Mouse (Mus musculus) G1E (cell line): ENCODE results near the gene Nt5c3b. TPM values are rescaled to one million over a fixed set of nuclear protein-coding genes. Genes with fewer than 3 reads are reported as not detected.

Experiments
- ATAC-seq: 2 replicates; pipeline ENCODE4 v1.8.0; 2016; ENCODE audit warnings: mild to moderate bottlenecking; ENCODE audit not compliant: insufficient number of reproducible peaks, poor library complexity, low FRiP score, severe bottlenecking; ENCODE audit errors: extremely low read depth
- DNase-seq: peaks from one replicate; pipeline ENCODE4 v3.0.0; 2012; ENCODE audit warnings: low spot score
- H3K27me3 ChIP-seq: 2 replicates; pipeline ENCODE4 v1.6.1; 2012; ENCODE audit warnings: mild to moderate bottlenecking, low read length, inconsistent platforms; ENCODE audit not compliant: insufficient read depth
- H3K36me3 ChIP-seq: replicated peaks from 2 replicates; pipeline ENCODE3; 2012; ENCODE audit warnings: mild to moderate bottlenecking, inconsistent platforms
- H3K4me1 ChIP-seq: 2 replicates; pipeline ENCODE4 v1.6.1; 2012; ENCODE audit warnings: low read depth, low read length, inconsistent platforms, mixed read lengths; ENCODE audit not compliant: insufficient read depth
- H3K4me3 ChIP-seq: 2 replicates; pipeline ENCODE4 v1.5.1; 2012; ENCODE audit warnings: low read depth, mild to moderate bottlenecking, inconsistent platforms, low read length, moderate library complexity, mixed read lengths
- H3K9me3 ChIP-seq: replicated peaks from 2 replicates; pipeline ENCODE4 v1.6.1; 2012; ENCODE audit warnings: inconsistent platforms
- CTCF ChIP-seq: IDR thresholded peaks from 2 replicates; pipeline ENCODE4 v1.5.1; 2012; ENCODE audit warnings: low read depth, low read length, inconsistent platforms, mixed read lengths
- GATA1 ChIP-seq: IDR thresholded peaks from 2 replicates; pipeline ENCODE4 v1.6.1; 2012; ENCODE audit warnings: borderline replicate concordance, low read length, inconsistent platforms, mixed read lengths
- GATA2 ChIP-seq: IDR thresholded peaks from 2 replicates; pipeline ENCODE4 v1.6.1; 2012; ENCODE audit warnings: low read depth, low read length, inconsistent platforms, borderline replicate concordance
- POLR2AphosphoS5 ChIP-seq: IDR thresholded peaks from 2 replicates; pipeline ENCODE4 v1.6.1; 2012; ENCODE audit warnings: low read depth, low read length, inconsistent platforms; ENCODE audit not compliant: insufficient replicate concordance
- TAL1 ChIP-seq: conservative IDR thresholded peaks from 2 replicates; pipeline ENCODE4 v1.6.1; 2012; ENCODE audit warnings: low read depth, low read length, inconsistent platforms, mixed read lengths
- polyA plus RNA-seq: library from polyadenylated mRNA; stranded (reverse); fragments of >175 nt; gene quantifications from 2 replicates; pipeline ENCODE4 v1.2.3, GENCODE M21; 2012
- total RNA-seq, 2 experiments: library from RNA; stranded (forward) in 1 of 2; stranded (reverse) in 1 of 2; fragments of 200-1000 nt in 1 of 2; fragments of >200 nt in 1 of 2; fragmentation: Nextera tagmentation in 1 of 2; gene quantifications; 2 replicates each; pipeline ENCODE4 v1.2.3; 2014 to 2017

The Nt5c3b gene
- total and polyA plus RNA-seq, 3 experiments = 13.3 to 41.2 (median 19.1) TPM

- Histone ChIP-seq H3K36me3 (no peaks in the 10 kb centered on the region), H3K9me3 (no peaks in the 10 kb centered on the region), H3K4me1 (no peaks in the 10 kb centered on the region), H3K27me3 (peaks cover 48% of the 10 kb centered on the region), H3K4me3 (no peak overlapping the region)
- no peak for DNase-seq
- TF ChIP-seq GATA1 (no peak), CTCF (no peak), GATA2 (no peak), TAL1 (no peak), POLR2AphosphoS5 (no peak)
- ATAC-seq = no peak
These were observed 32.7 kb downstream of the Nt5c3b start for GRCm38 (mm10) chr11:100408835-100409462.

DNA sequence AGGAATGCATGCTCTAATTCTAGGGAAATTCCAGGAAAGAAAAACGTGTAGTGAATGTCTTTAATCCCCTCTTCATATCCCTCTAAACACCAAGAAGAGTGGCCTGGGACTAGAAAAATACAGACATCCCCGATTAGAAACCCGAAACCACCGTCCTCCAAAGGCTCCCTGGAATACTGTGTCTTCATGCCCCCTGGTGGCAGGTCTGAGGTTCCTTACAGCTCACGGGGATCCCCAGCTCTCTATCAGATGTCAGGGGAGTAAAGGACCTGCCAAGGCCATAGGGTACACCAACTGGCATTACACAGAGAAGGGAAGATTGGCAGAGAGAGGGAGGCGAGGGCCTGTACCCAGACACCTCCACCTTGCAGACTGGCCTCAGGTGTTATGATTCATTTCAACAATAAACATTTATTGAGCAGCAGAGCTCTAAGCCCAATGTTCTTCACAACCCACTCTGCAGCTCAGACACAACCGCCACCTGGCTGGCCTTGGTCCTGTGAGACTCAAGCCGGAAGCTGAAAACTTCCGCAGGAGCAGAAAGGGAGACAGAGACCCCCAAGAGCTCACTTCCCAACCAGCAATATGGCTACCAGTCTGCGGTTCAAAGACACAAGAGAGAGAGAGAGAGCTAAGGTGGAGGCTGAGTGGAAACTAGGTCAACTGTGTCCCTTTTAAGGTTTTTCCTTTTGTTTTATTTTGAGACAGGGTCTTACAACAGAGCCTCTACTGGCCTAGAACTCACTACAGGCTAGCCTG, 33.4 kb downstream of the Nt5c3b start:
- DNase-seq (peak; percentile 41), ATAC-seq (no peak)
- no peak for TF ChIP-seq TAL1
- no peak for TF ChIP-seq GATA1
- no peak for TF ChIP-seq GATA2
- TF ChIP-seq CTCF = no peak
- no peak for TF ChIP-seq POLR2AphosphoS5
- Histone ChIP-seq H3K9me3 (no peaks in the 10 kb centered on the region), H3K36me3 (no peaks in the 10 kb centered on the region), H3K27me3 (peaks cover 47% of the 10 kb centered on the region), H3K4me1 (no peaks in the 10 kb centered on the region), H3K4me3 (no peak overlapping the region)

- no peak for ATAC-seq
These were observed 34.5 kb downstream of the Nt5c3b start for GRCm38 (mm10) chr11:100406995-100407705.

DNA sequence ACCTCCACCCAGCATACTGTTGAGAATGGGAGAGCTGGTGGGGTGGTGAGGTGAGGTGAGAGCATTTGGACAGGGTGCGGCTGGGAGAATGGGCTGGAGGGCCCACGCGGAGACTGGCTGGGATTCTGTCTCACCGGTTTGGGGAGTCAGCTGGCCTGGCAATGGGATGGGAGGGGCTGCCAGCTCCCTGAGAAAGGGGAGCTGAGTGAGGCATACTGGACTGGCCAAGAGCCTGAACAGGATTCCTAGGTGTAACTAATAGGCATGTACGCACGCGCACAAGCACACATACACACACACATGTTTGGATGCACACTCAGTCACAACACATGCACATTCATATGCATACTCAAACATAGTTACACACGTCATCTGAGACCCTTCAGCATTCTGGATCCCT, 35.3 kb downstream of the Nt5c3b start:
- Histone ChIP-seq H3K36me3 (no peaks in the 10 kb centered on the region), H3K4me3 (no peak overlapping the region), H3K9me3 (no peaks in the 10 kb centered on the region), H3K27me3 (peaks cover 47% of the 10 kb centered on the region), H3K4me1 (peaks cover 5% of the 10 kb centered on the region; the same call in 1 of the 2 replicates)
- no peak for ATAC-seq
- DNase-seq = no peak
- no peak for TF ChIP-seq GATA1
- no peak for TF ChIP-seq TAL1
- TF ChIP-seq POLR2AphosphoS5 = no peak
- TF ChIP-seq GATA2 = no peak
- TF ChIP-seq CTCF = no peak

More at GRCm38 (mm10) chr11:100406995-100407705, 34.5 kb downstream of the Nt5c3b start:
- Histone ChIP-seq H3K27me3 (peaks cover 46% of the 10 kb centered on the region), H3K36me3 (no peaks in the 10 kb centered on the region), H3K4me1 (peaks cover 3% of the 10 kb centered on the region; the same call in 1 of the 2 replicates), H3K4me3 (no peak overlapping the region), H3K9me3 (no peaks in the 10 kb centered on the region)
- DNase-seq = no peak
- TF ChIP-seq GATA1 (no peak), TAL1 (no peak), CTCF (no peak), POLR2AphosphoS5 (no peak), GATA2 (no peak)

- H3K4me1 ChIP-seq = peaks cover 5% of the 10 kb centered on the region; the same call in 1 of the 2 replicates
- H3K4me3 ChIP-seq = no peak overlapping the region
- no peak for TF ChIP-seq GATA2
- no peak for TF ChIP-seq GATA1
- no peak for TF ChIP-seq TAL1
- TF ChIP-seq POLR2AphosphoS5 = no peak
- TF ChIP-seq CTCF = no peak
- peaks cover 42% of the 10 kb centered on the region for H3K27me3 ChIP-seq
- H3K36me3 ChIP-seq = no peaks in the 10 kb centered on the region
- no peak for DNase-seq
- no peaks in the 10 kb centered on the region for H3K9me3 ChIP-seq
- ATAC-seq = no peak
These were observed 37.0 kb downstream of the Nt5c3b start for GRCm38 (mm10) chr11:100404456-100405074.
